Mouse (Mus musculus) stomach, postnatal 0 days (tissue): ENCODE data around the gene Rps24.

Experiments
- CTCF ChIP-seq: IDR thresholded peaks from 2 replicates; pipeline ENCODE4 v1.5.1; 2016; ENCODE audit warnings: antibody characterized with exemption, low read depth, mild to moderate bottlenecking, moderate library complexity
- EP300 ChIP-seq: optimal IDR thresholded peaks from 2 replicates; pipeline ENCODE3; 2016; ENCODE audit warnings: antibody characterized with exemption

- no peak for TF ChIP-seq CTCF
- TF ChIP-seq EP300: no peak
Observed at GRCm38 (mm10) chr14:24508070-24508773, 21.3 kb downstream of the Rps24 start.
